Mouse (Mus musculus): ENCODE data around the gene Syne2.

DNA sequence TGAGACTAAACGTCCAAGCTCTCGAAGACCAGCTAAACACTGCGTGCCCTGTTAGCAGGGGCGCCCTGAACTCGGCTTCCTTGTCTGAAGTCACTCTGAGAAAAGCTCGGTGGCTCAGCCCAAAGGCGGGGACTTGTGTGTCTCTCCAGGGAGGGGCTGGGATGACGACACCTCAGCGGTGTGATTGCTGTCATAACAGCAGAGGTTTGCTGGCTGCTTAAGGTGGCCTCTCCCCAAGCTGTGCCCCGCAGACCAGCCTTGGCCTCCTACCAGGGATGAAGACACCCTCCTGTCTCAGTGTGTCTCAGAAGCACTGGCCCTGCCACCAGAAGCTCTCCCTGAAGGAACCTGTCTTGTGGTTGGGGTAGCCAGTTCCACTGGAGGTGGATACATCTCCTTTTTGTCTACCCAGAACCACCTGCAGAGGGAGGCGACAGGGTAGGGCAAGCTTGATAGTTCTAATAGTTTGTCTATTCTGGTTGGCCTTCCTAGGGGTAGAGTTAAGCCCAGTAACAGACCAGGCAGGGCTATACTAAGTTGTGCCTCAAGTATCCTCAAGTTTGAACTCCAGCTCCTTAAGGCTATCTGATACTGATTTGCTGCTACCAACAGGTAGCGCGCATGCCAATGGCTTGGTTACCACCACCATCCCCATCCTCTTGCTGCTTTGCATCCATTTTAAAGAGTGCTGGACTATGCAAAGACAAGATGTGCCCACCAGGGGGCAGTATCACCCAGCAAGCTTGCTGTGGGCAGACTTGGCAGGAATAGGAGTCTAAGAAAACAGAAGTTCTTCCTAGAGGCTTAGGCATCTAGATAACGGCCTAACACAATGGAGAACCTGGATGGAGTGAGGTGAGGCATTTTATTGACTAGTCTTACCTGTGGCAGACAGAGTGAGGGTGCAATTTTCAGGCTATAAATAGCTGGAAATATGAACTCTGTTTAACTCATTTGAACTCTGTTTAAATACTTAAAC, 198.5 kb downstream of the Syne2 start:
- no peak for TF ChIP-seq GATA1 (IDR thresholded peaks at IDR 0.05; ENCODE audit: borderline replicate concordance, low read length)
- no peak for TF ChIP-seq FLI1 (IDR thresholded peaks at IDR 0.05; ENCODE audit: low read length)

Data from megakaryocyte, embryonic 14.5 days (primary cell).